Mouse (Mus musculus) heart, adult 2 months (tissue): ENCODE data around the gene Ech1. TPM values are rescaled to one million over a fixed set of nuclear protein-coding genes. Genes with fewer than 3 reads are reported as not detected.
A peak's percentile ranks its signal among the peaks of the same experiment; 100 is the strongest.
"Not testable (repeated sequence)": the region's sequence is repeated elsewhere in the genome, so short reads cannot be mapped to it uniquely, and the experiment has no call there.

Experiments used
- DNase-seq, 2 experiments: peaks; one replicate each; pipeline ENCODE4 v3.0.0; 2021
- H3K27ac ChIP-seq: fragments of 200-600 bp; 2 replicates; pipeline ENCODE4 v1.8.1; 2022
- H3K27me3 ChIP-seq: fragments of 200-500 bp; 2 replicates; pipeline ENCODE4 v1.6.1; 2012; ENCODE audit warnings: mild to moderate bottlenecking, low read length, inconsistent platforms, mixed read lengths; ENCODE audit not compliant: control insufficient read depth, insufficient read depth
- H3K36me3 ChIP-seq: fragments of 200-500 bp; 2 replicates; pipeline ENCODE4 v1.6.1; 2012; ENCODE audit warnings: low read length, inconsistent platforms; ENCODE audit not compliant: control insufficient read depth, insufficient read depth
- H3K4me1 ChIP-seq: fragments of 200-500 bp; 2 replicates; pipeline ENCODE4 v1.6.1; 2011; ENCODE audit warnings: low read length; ENCODE audit not compliant: control insufficient read depth, insufficient read depth
- H3K4me3 ChIP-seq: fragments of 200-600 bp; 2 replicates; pipeline ENCODE4 v1.8.1; 2022
- H3K79me2 ChIP-seq: fragments of 200-500 bp; replicated peaks from 2 replicates; pipeline ENCODE4 v1.6.1; 2012; ENCODE audit warnings: mild to moderate bottlenecking, inconsistent platforms, low read length, moderate library complexity, mixed read lengths; ENCODE audit not compliant: control insufficient read depth, insufficient read depth
- H3K9ac ChIP-seq: fragments of 200-500 bp; 2 replicates; pipeline ENCODE4 v1.6.1; 2012; ENCODE audit warnings: low read depth, mild to moderate bottlenecking, control low read depth, inconsistent platforms, low read length, mixed read lengths
- CTCF ChIP-seq: fragments of 200-600 bp; IDR thresholded peaks from 2 replicates; pipeline ENCODE4 v1.8.1; 2022; ENCODE audit warnings: antibody characterized with exemption, mild to moderate bottlenecking, moderate library complexity
- EP300 ChIP-seq: fragments of 200-500 bp; IDR thresholded peaks from 2 replicates; pipeline ENCODE4 v1.6.1; 2011; ENCODE audit warnings: low read depth, low read length, control low read depth; ENCODE audit not compliant: insufficient read depth
- POLR2A ChIP-seq: fragments of 200-500 bp; IDR thresholded peaks from 2 replicates; pipeline ENCODE4 v1.6.1; 2011; ENCODE audit warnings: mild to moderate bottlenecking, low read depth, low read length, control low read depth; ENCODE audit not compliant: insufficient read depth
- WGBS: fragments of 180-500 bp; shearing (Covaris S2); methylation state at CpG from one replicate; pipeline ENCODE4 v1.1.7; 2018; 5-methylcytosine and 5-hydroxymethylcytosine counted together
- intact Hi-C: fragments of 180-260 bp; cut with DNase I; formaldehyde crosslinking; loops from one replicate; pipeline ENCODE4 v1.15.1; 2025
- polyA plus RNA-seq: library from polyadenylated mRNA; depleted of rRNA; stranded (reverse); fragments of >200 nt; gene quantifications from 2 replicates; pipeline ENCODE4 v1.2.3, GENCODE M21; 2012
- total RNA-seq, 2 experiments: library from RNA; stranded (reverse); gene quantifications; 2 replicates each; pipeline ENCODE4 v1.2.3; 2021

Ech1 gene
- total and polyA plus RNA-seq, 3 experiments: 1,826 to 2,229 (median 2,087) TPM

GRCm38 (mm10) chr7:28866769-28867507 lies 41.9 kb downstream of the Ech1 start:
- no peak overlapping the region for H3K4me3 ChIP-seq
- H3K36me3 ChIP-seq: no peaks in the 10 kb centered on the region
- DNase-seq: no peak
- H3K4me1 ChIP-seq: peaks cover 4% of the 10 kb centered on the region
- intact Hi-C loops: loop anchor here (1.0 to 5.0 kb wide), 3 partner anchors 40 to 87 kb away; partner anchors contain the start of gene Ech1
- peak overlapping the region; percentile 13; the same call in 1 of the 2 replicates for H3K9ac ChIP-seq
- H3K79me2 ChIP-seq: no peaks in the 10 kb centered on the region
- TF ChIP-seq POLR2A (no peak), CTCF (no peak), EP300 (no peak)
- no peaks in the 10 kb centered on the region for H3K27me3 ChIP-seq
- H3K27ac ChIP-seq: peak overlapping the region; percentile 75
- 79% methylated on average over 28 of the region's 28 CpGs for WGBS

- Histone ChIP-seq H3K27ac (peak overlapping the region; percentile 75), H3K4me3 (peak overlapping the region; percentile 28; the same call in 1 of the 2 replicates), H3K9ac (peak overlapping the region; percentile 67; the same call in 1 of the 2 replicates)
- 13% methylated on average over 23 of the region's 23 CpGs for WGBS
- not testable (repeated sequence) for H3K27me3 ChIP-seq, H3K79me2 ChIP-seq, H3K4me1 ChIP-seq, H3K36me3 ChIP-seq
- TF ChIP-seq EP300 (peak; percentile 74; the same call in 1 of the 2 replicates), CTCF (peak; percentile 82)
- intact Hi-C loops: loop anchor here (1.0 to 5.0 kb wide), 3 partner anchors 40 to 87 kb away; partner anchors contain the start of gene Ech1
- peak; percentile 78 to 84 for DNase-seq
These were observed 42.7 kb downstream of the Ech1 start for GRCm38 (mm10) chr7:28867508-28868340.

- H3K27ac ChIP-seq: no peak overlapping the region
- H3K79me2 ChIP-seq: no peaks in the 10 kb centered on the region
- no peaks in the 10 kb centered on the region for H3K27me3 ChIP-seq
- no peak for TF ChIP-seq CTCF
- TF ChIP-seq POLR2A: no peak
- no peak for TF ChIP-seq EP300
- no peak for DNase-seq
- H3K4me3 ChIP-seq: no peak overlapping the region
- no peaks in the 10 kb centered on the region for H3K36me3 ChIP-seq
- no peak overlapping the region for H3K9ac ChIP-seq
- H3K4me1 ChIP-seq: peaks cover 4% of the 10 kb centered on the region
- WGBS: 77% methylated on average over 24 of the region's 24 CpGs
- intact Hi-C loops: no loop called here
These were observed 46.1 kb downstream of the Ech1 start for GRCm38 (mm10) chr7:28870901-28871664.

- TF ChIP-seq EP300: no peak
- TF ChIP-seq POLR2A: no peak
- TF ChIP-seq CTCF: no peak
- Histone ChIP-seq H3K27ac (no peak overlapping the region), H3K79me2 (no peaks in the 10 kb centered on the region), H3K4me3 (no peak overlapping the region), H3K27me3 (no peaks in the 10 kb centered on the region), H3K4me1 (no peaks in the 10 kb centered on the region), H3K9ac (no peak overlapping the region), H3K36me3 (no peaks in the 10 kb centered on the region)
- intact Hi-C loops: no loop called here
- WGBS: 61% methylated on average over 2 of the region's 2 CpGs
- no peak for DNase-seq
These were observed 49.5 kb downstream of the Ech1 start for GRCm38 (mm10) chr7:28874565-28874964.

GRCm38 (mm10) chr7:28876099-28876498 lies 51.1 kb downstream of the Ech1 start:
- Histone ChIP-seq H3K79me2 (no peaks in the 10 kb centered on the region), H3K4me3 (no peak overlapping the region), H3K9ac (no peak overlapping the region), H3K27ac (no peak overlapping the region), H3K36me3 (no peaks in the 10 kb centered on the region), H3K27me3 (no peaks in the 10 kb centered on the region), H3K4me1 (peaks cover 3% of the 10 kb centered on the region)
- no peak for DNase-seq
- WGBS: 65% methylated on average over 4 of the region's 4 CpGs
- intact Hi-C loops: no loop called here
- TF ChIP-seq CTCF (no peak), EP300 (no peak), POLR2A (no peak)
